Mouse (Mus musculus) spleen, adult 2 months (tissue): ENCODE measurements around the gene Miox.

ENCODE experiments used
- CTCF ChIP-seq: fragments of 200-500 bp; IDR thresholded peaks from 2 replicates; pipeline ENCODE4 v1.5.1; 2011; ENCODE audit warnings: mild to moderate bottlenecking, inconsistent platforms; ENCODE audit not compliant: insufficient read depth, insufficient read length, insufficient replicate concordance; ENCODE audit errors: extremely low read depth
- POLR2A ChIP-seq: fragments of 200-500 bp; IDR thresholded peaks from 2 replicates; pipeline ENCODE4 v1.6.1; 2011; ENCODE audit warnings: low read depth, low read length, inconsistent platforms

DNA sequence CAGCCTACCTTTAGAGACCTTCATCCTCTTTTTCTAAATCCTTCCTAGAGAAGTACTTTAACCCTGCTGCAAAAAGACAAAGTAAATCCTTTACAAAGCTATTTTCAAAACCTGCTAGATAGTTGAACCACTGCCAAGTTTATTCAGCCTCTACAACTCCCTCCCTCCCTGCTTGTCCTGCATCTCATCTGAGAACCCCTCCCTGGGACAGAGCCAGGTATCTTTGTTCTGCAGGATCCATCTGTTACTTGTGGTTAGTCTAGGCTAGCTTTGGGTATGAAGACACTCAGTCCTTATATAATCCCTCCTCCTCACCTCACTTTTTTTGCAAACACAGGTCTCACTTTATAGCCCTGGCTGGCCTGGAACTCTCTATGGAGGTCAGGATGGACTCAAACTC is 49.2 kb upstream of the Miox start:
- TF ChIP-seq CTCF (no peak), POLR2A (no peak)
